Mouse (Mus musculus) induced T-regulatory cell, adult 2 months (primary cell): ENCODE results near the gene Aifm3.
A peak's percentile ranks its signal among the peaks of the same experiment; 100 is the strongest.

Experiments
- DNase-seq: peaks from one replicate; pipeline ENCODE4 v3.0.0-alpha.2; 2012; ENCODE audit warnings: low read depth

The Aifm3 gene

DNA sequence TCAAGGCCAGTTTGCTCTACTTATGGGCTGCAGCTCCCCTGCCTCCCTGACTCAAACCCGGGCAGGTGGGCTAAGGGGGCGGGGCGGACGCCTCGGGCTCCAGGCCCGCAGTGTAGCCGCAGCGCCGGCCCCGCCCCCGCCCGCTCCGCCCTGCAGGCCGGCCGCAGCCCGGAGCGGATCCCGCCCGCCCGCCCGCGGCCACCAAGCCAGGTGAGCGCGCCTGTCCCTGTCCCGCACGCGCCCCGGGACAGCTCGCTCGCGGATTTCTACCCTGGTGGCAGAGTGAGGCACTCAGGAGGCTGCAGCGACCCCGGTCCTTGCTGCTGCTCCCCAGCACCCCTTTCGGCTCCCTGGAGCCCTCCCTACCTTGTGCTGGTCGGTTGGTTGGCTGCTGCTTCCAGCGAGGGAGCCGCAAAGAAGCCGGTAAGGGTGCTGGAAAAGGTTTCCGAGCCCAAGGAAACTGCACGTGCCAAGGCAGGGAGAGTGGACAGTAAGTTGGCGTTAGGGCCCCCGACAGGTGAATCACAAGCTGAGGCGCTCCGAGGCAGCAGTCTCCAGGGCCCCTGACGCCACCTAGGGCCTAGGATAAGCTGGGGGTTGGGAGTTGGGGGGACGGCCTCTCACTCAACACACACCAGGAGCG lies at the start of gene Aifm3:
Aifm3 (plus strand) TSS at position 143 of the 643 bp plus-strand sequence.
- DNase-seq = peak; percentile 30

- DNase-seq = peak; percentile 99
Observed at GRCm38 (mm10) chr16:17451541-17452372, 37.7 kb upstream of the Aifm3 start, which contains the start of gene Crkl. TSS of gene Crkl (plus strand) at chr16:17451987.

- peak; percentile 70 for DNase-seq
Observed at GRCm38 (mm10) chr16:17452373-17452715, 37.1 kb upstream of the Aifm3 start.

GRCm38 (mm10) chr16:17456901-17457300 lies 32.5 kb upstream of the Aifm3 start:
- DNase-seq = no peak

- peak; percentile 72 for DNase-seq
Observed at GRCm38 (mm10) chr16:17460254-17460653, 29.2 kb upstream of the Aifm3 start.

GRCm38 (mm10) chr16:17461596-17461995 lies 27.8 kb upstream of the Aifm3 start:
- DNase-seq = peak; percentile 31

- DNase-seq = no peak
Observed at GRCm38 (mm10) chr16:17463184-17463583, 26.2 kb upstream of the Aifm3 start.

DNA sequence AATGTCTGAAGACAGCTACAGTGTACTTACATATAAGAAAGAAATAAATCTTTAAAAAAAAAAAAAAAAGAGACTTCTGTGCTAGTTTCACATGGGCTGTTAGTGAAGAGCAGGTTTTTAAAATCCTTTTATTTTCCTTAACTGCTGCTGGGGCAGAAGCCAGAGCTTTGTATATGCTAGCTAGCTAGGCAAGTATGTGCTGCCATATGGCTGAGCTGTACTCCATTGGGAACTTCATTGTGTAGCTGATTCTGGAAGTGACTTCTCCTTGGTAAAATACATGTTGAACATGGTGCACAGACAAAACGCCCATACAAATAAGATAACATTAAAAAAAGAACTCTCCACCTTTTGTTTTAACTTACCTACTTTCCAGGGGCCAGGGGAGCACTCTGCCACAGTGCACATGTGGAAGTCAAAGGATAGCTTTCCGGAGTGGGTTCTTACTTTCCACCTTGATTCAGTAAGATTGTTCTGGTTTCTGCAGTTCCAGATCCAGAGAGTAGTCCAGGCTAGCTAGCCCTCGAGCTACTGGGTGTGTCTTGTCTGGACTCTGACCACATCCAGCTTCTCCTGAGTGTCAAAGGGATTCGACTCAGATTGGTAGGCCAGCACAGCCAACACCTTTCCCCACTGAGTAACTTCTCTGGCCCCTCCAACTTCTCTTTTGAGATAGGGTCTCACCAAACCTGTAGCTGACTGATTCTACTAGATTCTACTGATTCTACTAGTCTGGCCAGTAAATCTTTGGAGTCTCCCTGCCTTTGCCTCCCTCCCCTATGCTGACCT lies 22.3 kb upstream of the Aifm3 start:
- DNase-seq = no peak

DNA sequence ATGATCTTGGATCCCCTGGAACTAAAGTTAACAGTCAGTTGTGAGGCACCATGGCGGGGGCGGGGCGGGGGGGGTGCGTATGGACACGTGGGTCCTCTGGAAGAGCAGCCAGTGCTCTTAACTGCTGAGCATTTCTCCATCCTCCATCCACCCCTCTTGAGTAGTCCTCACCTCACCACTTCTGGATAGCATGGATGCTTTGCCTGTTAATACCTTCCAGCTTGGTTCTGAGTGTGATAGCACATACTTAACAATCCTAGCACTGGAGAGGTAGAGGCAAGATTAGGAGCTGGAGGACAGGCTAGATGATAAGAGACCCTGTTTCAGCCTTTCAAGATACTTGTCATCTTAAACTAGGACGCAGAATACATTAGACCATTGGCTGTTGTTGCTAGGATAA lies 16.9 kb upstream of the Aifm3 start:
- DNase-seq = no peak

- peak; percentile 55 for DNase-seq
Observed at GRCm38 (mm10) chr16:17474091-17474490, 15.3 kb upstream of the Aifm3 start.

DNA sequence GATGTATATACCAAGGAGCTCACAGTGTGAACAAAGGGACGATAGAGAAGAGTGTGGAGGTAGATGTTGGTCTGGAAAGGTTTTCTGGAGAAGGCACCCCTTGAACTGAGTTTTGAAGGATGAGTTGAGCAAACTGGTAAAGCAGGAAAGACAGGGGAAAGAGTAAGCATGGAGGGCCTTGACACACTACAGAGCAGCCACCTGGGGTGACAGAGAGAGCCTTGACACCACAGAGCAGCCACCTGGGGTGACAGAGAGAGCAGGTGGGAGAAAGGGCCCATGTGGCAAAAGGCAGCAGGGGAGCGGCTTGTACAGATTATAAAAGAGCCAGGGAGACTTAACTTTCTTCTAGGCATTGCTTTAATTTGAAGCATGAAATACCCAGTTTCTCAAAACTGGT lies 14.7 kb upstream of the Aifm3 start:
- no peak for DNase-seq

DNA sequence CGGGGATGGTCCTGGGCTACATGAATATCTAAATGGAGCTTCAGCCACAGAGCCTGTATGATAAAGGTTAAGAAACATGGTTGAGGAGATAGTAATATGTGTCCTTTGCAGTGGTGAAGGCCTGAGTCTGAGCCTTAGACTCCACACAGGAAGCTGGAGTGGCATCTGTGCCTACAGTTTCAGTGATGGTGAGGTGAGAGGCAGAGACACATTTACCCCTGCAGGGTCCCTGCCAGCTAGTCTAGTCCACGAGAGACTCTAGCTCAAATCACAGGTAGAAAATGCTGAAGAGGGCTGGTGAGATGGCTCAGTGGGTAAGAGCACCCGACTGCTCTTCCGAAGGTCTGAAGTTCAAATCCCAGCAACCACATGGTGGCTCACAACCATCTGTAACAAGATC lies 14.1 kb upstream of the Aifm3 start:
- DNase-seq = no peak

GRCm38 (mm10) chr16:17478331-17478943 lies 11.0 kb upstream of the Aifm3 start:
- DNase-seq = no peak

- no peak for DNase-seq
Observed at GRCm38 (mm10) chr16:17481465-17481864, 7.9 kb upstream of the Aifm3 start.

GRCm38 (mm10) chr16:17486505-17486904 lies 2.9 kb upstream of the Aifm3 start:
- no peak for DNase-seq

DNA sequence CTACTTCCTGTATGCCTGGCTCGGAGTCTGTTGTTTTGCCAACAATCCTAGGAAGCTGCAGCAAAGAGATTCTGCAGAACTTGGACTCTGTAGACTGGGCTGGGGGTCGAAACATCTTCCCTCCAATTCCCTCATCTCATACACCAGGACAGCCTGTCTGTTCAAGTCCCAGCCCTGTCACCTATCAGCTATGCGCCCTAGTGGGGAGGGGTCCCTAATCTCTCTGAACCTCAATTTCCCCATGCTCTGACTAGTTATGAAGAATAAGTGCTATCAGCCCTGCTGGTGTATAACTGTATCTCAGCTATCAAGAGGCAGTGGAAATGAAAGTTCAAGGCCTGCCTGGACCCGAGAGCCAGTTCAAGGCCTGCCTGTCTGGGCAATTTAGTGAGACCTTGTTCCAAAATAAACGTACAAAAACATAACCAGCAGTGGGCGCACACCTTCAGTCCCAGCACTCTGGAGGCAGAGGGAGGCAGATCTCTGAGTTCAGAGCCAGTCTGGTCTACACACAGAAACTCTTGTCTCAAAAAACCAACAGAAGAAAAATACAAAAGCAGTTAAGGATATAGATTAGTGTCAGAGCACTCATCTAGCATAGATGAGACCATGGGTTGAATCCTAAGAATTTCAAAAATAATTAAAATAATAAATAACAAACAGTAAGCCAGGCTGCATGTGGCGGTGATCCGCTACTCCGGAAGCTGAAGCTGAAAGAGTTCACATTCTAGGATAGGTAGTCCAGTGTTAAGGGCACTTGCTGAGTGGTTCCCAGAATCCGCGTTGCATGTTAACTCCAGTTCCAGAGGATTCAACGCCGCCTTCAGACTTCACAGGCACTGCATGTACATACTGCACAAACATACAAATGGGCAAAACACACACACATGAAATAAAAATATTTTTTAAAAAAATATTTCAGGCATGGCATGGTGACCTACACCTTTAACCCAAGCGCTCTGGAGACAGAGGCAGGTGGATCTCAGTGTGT lies 638 bp upstream of the Aifm3 start:
- peak; percentile 45 for DNase-seq

DNA sequence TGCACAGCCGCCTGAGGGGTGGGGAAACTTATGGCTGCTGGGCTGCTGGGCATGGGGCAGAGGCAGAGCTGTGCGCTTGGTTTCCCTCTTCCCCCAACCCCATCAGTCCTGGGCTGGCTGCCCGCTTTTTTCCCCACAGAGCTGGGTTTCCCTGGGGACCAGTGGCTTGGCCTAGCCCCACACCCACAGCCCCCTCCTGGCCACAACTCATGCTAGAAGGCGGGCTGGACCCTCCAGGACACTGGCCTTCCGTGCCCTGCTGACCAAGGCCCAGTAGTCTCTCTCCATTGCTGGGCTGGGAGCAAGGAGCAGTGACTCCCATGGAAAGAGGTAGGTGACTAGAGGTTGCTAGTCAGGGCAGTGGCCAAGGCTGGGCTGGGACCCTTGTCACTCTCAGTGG lies 1.7 kb downstream of the Aifm3 start:
- DNase-seq = no peak

- no peak for DNase-seq
Observed at GRCm38 (mm10) chr16:17491896-17492561, 2.6 kb downstream of the Aifm3 start.

DNA sequence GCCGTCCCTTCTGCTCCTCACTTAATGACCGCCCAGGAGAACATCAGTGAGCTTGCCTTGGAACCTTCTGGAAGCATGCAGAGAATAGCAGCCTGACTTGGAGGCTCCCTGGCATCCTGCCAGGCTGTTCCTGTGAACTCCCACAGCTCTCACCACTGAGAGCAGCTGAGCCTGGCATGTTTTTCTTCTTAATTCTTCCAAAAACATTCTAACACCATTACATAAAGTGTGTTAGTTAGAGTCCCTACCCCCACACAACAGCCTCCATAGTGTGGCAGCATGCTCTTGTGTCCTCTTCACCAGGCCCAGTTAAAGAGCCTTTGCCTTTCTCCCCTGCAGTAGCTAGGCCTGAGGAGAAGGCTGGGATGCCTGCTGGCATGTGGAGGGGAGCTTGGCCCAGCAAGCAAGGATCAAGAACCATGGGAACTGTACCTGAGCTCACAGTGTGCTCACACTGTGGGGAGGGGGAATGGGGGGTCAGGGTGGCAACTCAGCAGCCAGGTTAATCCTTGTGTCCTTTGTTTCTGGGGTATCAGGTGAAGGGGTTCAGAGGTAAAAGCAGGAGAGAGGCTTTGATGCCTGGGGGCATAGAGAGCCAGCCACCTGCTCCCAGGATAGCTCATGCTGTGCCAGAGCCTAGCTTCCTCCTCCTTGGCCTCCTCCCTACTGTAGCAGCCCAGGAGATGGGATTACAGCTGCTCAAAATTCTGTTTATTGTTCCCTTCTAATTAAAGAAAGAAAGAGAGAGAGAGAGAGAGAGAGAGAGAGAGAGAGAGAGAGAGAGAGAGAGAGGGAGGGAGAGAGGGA lies 7.3 kb downstream of the Aifm3 start:
- no peak for DNase-seq
